Mouse (Mus musculus): ENCODE measurements around the gene Ptpn20.

Gene Ptpn20

GRCm38 (mm10) chr14:33673350-33674087, 84.5 kb downstream of the Ptpn20 start:
- in situ Hi-C loops (cut with MboI, MseI) = no loop called here

- in situ Hi-C loops (cut with MboI, MseI) = no loop called here
These were observed 89.0 kb downstream of the Ptpn20 start for GRCm38 (mm10) chr14:33677996-33678395.

GRCm38 (mm10) chr14:33678740-33679139, 89.7 kb downstream of the Ptpn20 start:
- in situ Hi-C loops (cut with MboI, MseI) = no loop called here

- in situ Hi-C loops (cut with MboI, MseI) = no loop called here
These were observed 91.6 kb downstream of the Ptpn20 start for GRCm38 (mm10) chr14:33680621-33681020.

- in situ Hi-C loops (cut with MboI, MseI) = no loop called here
These were observed 93.8 kb downstream of the Ptpn20 start for GRCm38 (mm10) chr14:33682768-33683167.

GRCm38 (mm10) chr14:33683701-33684100, 94.7 kb downstream of the Ptpn20 start:
- in situ Hi-C loops (cut with MboI, MseI) = no loop called here

GRCm38 (mm10) chr14:33687444-33688028, 98.5 kb downstream of the Ptpn20 start:
- in situ Hi-C loops (cut with MboI, MseI) = no loop called here

- in situ Hi-C loops (cut with MboI, MseI) = no loop called here
These were observed 100.0 kb downstream of the Ptpn20 start for GRCm38 (mm10) chr14:33689044-33689443.
